Mouse (Mus musculus): ENCODE measurements around the gene Tescl.

The Tescl gene

DNA sequence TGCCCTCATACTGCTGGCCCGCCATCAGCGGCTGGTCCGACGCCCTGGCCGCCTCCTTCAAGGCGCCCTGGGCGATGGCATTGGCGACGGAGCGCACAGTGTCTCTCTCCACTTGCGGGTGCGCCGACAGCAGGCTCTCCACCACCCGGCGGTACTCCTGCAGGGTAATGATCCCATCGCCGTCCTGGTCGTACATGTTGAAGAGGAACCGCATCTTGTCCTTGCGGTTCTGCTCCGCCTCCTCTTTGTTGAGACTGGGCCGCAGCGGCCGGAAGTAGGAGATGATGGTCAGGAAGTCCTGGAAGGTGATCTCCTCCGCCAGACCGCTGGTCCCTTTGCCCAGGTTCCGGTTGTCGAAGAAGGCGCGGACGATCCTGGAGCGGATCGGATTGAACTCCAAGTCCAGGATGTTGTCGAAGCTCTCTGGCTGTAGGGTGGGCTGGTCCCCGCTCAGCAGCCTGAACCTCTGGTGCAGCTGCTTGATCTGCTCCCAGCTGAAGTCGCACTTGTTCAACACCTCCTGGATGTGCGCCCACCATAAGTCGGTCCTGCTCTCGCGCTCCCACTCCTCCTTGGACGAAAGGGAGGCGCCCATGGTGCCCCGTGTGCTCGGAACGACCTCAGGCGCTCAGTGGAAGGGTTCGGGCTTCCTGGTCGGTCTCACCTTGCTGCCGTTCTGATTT is at the start of gene Tescl:
TSS of gene Tescl (minus strand) at position 633 of the 683 bp plus-strand sequence.
- no peaks in the 10 kb centered on the region; the same call in 1 of the 2 replicates for H3K27me3 ChIP-seq (ENCODE audit: control insufficient read depth, insufficient read depth, low read length, poor library complexity, severe bottlenecking)
- H3K36me3 ChIP-seq (ENCODE audit: control insufficient read depth, insufficient read depth, low read length, poor library complexity, severe bottlenecking): no peaks in the 10 kb centered on the region
- DNase-seq (ENCODE audit: low read depth, low spot score): no peak

GRCm38 (mm10) chr7:24382730-24383372 is 49.1 kb upstream of the Tescl start:
- no peak for DNase-seq (ENCODE audit: low read depth, low spot score)
- Histone ChIP-seq H3K36me3 (ENCODE audit: control insufficient read depth, insufficient read depth, low read length, poor library complexity, severe bottlenecking) (no peaks in the 10 kb centered on the region), H3K27me3 (ENCODE audit: control insufficient read depth, insufficient read depth, low read length, poor library complexity, severe bottlenecking) (no peaks in the 10 kb centered on the region)

DNA sequence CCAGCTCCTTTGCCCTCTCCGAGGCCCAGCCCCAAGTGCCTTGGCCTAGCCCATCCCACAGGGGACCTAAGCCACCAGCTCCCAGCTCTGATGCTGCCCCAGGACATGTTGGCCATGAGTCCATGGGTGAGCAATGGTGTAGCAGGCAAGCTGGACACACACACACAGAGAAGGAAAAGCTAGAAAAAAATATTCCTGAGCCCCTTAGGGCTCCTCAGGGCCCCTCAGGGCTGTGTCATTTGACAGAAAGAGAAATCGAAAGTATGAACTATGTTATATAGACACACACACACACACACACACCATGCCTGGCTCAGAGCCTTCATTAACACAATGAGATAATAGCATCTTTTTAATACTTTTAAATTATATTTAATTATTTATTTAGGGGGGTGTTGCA is 46.6 kb upstream of the Tescl start:
- H3K27me3 ChIP-seq (ENCODE audit: control insufficient read depth, insufficient read depth, low read length, poor library complexity, severe bottlenecking): no peaks in the 10 kb centered on the region
- no peak for DNase-seq (ENCODE audit: low read depth, low spot score)
- H3K36me3 ChIP-seq (ENCODE audit: control insufficient read depth, insufficient read depth, low read length, poor library complexity, severe bottlenecking): no peaks in the 10 kb centered on the region

- Histone ChIP-seq H3K36me3 (ENCODE audit: control insufficient read depth, insufficient read depth, low read length, poor library complexity, severe bottlenecking) (no peaks in the 10 kb centered on the region), H3K27me3 (ENCODE audit: control insufficient read depth, insufficient read depth, low read length, poor library complexity, severe bottlenecking) (no peaks in the 10 kb centered on the region)
- DNase-seq (ENCODE audit: low read depth, low spot score): peak; percentile 51
Measured at GRCm38 (mm10) chr7:24379934-24380333, 46.2 kb upstream of the Tescl start.

DNA sequence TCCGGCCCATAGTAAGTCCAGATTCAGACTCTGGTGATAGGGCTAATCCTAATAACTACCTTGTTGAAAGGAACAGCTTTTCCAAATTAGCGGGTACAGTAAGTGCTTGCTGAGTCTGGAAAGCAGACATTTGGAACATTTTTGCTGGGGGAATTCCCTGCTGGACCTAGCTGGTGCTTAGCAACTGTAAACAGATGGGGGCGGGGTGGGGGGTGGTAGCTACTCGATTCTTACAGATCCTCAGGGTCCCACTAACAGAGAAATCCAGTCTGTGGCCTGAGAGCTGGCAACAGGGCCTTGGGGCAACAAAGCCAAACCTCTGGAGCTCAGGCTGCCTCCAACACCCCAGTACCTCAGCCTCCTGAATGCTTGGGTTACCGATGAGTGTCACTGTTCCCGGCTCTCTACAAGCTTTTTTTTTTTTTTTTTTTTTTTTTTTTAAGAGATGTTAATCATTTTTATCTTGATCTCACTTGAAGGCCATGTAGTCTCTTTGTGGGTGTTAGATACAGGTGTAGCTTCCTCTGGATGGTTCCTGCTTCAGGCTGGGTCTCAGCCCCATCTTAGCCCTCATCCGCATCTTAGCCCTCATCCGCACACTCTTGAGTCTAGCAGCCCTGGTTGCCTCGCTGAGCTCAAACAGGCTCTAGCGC is 44.4 kb upstream of the Tescl start:
- Histone ChIP-seq H3K27me3 (ENCODE audit: control insufficient read depth, insufficient read depth, low read length, poor library complexity, severe bottlenecking) (no peaks in the 10 kb centered on the region), H3K36me3 (ENCODE audit: control insufficient read depth, insufficient read depth, low read length, poor library complexity, severe bottlenecking) (no peaks in the 10 kb centered on the region)
- no peak for DNase-seq (ENCODE audit: low read depth, low spot score)

GRCm38 (mm10) chr7:24377091-24377865 is 43.5 kb upstream of the Tescl start:
- Histone ChIP-seq H3K27me3 (ENCODE audit: control insufficient read depth, insufficient read depth, low read length, poor library complexity, severe bottlenecking) (no peaks in the 10 kb centered on the region), H3K36me3 (ENCODE audit: control insufficient read depth, insufficient read depth, low read length, poor library complexity, severe bottlenecking) (no peaks in the 10 kb centered on the region)
- no peak for DNase-seq (ENCODE audit: low read depth, low spot score)

DNA sequence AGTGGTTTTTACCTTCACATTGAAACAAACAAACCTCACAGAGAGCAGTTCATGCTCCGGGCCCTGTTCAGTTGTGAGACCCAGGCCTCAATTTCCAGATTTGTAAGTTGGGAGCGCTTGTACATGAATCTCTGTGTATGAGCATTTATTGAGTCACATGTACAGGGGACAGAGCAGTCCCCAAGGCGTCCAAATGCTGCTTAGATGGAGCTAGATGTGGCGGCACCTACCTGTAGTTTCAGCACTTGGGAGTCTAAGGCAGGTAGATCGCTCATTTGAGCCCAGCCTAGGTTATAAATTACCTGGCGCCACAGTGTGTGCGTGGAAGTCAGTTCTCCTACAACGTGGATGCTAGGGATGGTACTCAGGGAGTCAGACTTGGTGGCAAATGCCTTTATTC is 42.7 kb upstream of the Tescl start:
- no peak for DNase-seq (ENCODE audit: low read depth, low spot score)
- Histone ChIP-seq H3K36me3 (ENCODE audit: control insufficient read depth, insufficient read depth, low read length, poor library complexity, severe bottlenecking) (no peaks in the 10 kb centered on the region), H3K27me3 (ENCODE audit: control insufficient read depth, insufficient read depth, low read length, poor library complexity, severe bottlenecking) (no peaks in the 10 kb centered on the region)

- no peaks in the 10 kb centered on the region for H3K36me3 ChIP-seq (ENCODE audit: control insufficient read depth, insufficient read depth, low read length, poor library complexity, severe bottlenecking)
- DNase-seq (ENCODE audit: low read depth, low spot score): peak; percentile 69
- no peaks in the 10 kb centered on the region for H3K27me3 ChIP-seq (ENCODE audit: control insufficient read depth, insufficient read depth, low read length, poor library complexity, severe bottlenecking)
Measured at GRCm38 (mm10) chr7:24373538-24374379, 40.0 kb upstream of the Tescl start.

DNA sequence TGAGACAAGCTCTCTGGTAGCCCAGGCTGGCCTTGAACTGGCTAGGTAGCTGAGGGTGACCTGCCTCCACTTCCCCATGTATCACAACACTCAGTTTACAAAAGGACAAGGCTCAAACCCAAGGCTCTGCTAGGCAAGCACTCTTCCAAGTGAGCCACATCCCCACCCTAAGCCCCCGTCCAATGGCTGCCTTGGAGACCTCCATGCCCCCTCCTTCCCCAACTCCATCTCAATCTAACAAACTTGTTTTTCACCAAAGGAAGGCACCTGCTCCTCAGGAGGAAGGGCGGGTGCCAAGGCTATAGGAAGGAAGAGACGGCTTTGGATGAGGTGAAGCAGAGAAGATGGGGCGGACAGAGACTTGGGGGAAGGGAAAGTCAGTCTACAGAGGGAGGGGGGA is 39.0 kb upstream of the Tescl start:
- no peak for DNase-seq (ENCODE audit: low read depth, low spot score)
- Histone ChIP-seq H3K36me3 (ENCODE audit: control insufficient read depth, insufficient read depth, low read length, poor library complexity, severe bottlenecking) (no peaks in the 10 kb centered on the region), H3K27me3 (ENCODE audit: control insufficient read depth, insufficient read depth, low read length, poor library complexity, severe bottlenecking) (no peaks in the 10 kb centered on the region)

- DNase-seq (ENCODE audit: low read depth, low spot score): no peak
- Histone ChIP-seq H3K27me3 (ENCODE audit: control insufficient read depth, insufficient read depth, low read length, poor library complexity, severe bottlenecking) (no peaks in the 10 kb centered on the region), H3K36me3 (ENCODE audit: control insufficient read depth, insufficient read depth, low read length, poor library complexity, severe bottlenecking) (no peaks in the 10 kb centered on the region)
Measured at GRCm38 (mm10) chr7:24372300-24372699, 38.6 kb upstream of the Tescl start.

DNA sequence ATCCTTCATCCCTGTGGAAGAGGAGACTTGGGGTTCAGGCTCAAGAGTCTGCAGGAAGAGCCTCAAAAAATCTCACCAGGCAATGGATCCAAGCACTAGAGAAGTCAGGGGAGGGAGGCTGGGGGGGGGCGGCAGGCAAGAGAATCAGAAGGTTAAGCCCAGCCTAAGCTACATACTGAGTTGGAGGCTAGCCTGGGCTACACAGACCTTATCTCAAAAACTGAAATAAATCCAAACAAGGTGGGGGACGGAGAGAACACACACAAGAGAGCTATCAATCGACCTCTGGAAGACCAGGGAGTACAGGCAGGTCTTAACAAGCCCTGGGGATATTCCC is 38.0 kb upstream of the Tescl start:
- Histone ChIP-seq H3K27me3 (ENCODE audit: control insufficient read depth, insufficient read depth, low read length, poor library complexity, severe bottlenecking) (no peaks in the 10 kb centered on the region), H3K36me3 (ENCODE audit: control insufficient read depth, insufficient read depth, low read length, poor library complexity, severe bottlenecking) (no peaks in the 10 kb centered on the region)
- no peak for DNase-seq (ENCODE audit: low read depth, low spot score)

- Histone ChIP-seq H3K36me3 (ENCODE audit: control insufficient read depth, insufficient read depth, low read length, poor library complexity, severe bottlenecking) (no peaks in the 10 kb centered on the region), H3K27me3 (ENCODE audit: control insufficient read depth, insufficient read depth, low read length, poor library complexity, severe bottlenecking) (no peaks in the 10 kb centered on the region)
- DNase-seq (ENCODE audit: low read depth, low spot score): no peak
Measured at GRCm38 (mm10) chr7:24371012-24371808, 37.5 kb upstream of the Tescl start.

GRCm38 (mm10) chr7:24369731-24370541 is 36.2 kb upstream of the Tescl start, which contains the start of gene Kcnn4:
TSS of gene Kcnn4 (plus strand) at chr7:24370263.
- H3K27me3 ChIP-seq (ENCODE audit: control insufficient read depth, insufficient read depth, low read length, poor library complexity, severe bottlenecking): no peaks in the 10 kb centered on the region
- no peaks in the 10 kb centered on the region for H3K36me3 ChIP-seq (ENCODE audit: control insufficient read depth, insufficient read depth, low read length, poor library complexity, severe bottlenecking)
- peak; percentile 79 for DNase-seq (ENCODE audit: low read depth, low spot score)

Data from splenic B cell, adult 2 months (primary cell).